Mouse (Mus musculus): Measurements from ENCODE around the gene Olfr922. TPM values are rescaled to one million over a fixed set of nuclear protein-coding genes. Genes with fewer than 3 reads are reported as not detected.

Olfr922 gene
- polyA plus RNA-seq (2012; ENCODE audit: low replicate concordance), result 0.05 TPM in 1 of 2 replicates, not detected in the other

DNA sequence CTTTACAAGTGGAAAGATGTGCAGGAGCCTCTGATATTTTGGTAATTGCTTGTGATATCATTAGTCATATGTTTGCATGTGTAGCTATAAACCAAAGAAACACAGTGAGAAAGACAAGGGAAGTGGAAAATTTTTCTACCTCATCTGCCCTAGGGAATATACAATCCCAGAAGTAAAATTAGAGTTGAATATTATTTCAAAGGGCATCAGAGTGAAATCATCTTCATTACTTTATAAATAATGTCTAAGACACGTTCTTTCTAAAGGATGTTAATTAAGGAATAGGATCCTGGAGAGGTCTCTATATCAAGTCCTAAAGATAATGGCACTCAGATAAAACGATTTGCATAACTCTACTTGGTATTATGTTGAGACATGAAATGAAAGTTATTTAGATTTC lies at the start of gene Olfr922:
Olfr922 (plus strand) TSS at position 301 of the 400 bp plus-strand sequence.

DNA sequence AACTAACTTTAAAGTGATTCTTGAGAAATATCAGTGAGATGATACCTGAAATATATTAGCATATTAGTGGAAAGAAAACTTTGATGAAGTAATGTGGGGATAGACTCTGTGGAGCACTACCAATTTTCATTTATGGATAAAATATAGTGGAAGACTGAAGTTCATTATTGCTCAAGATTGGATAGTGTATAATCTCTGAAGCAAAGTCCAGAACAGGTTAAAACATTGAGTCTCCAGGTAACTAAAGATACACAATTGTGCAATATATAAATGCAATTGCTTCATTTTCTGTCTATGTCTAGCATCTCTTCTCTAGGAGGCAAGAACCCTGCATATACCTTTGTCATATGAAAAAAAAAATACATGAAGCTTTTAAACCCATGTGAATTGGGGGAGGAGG lies 41.6 kb upstream of the Olfr922 start, which contains the start of gene Olfr921:
Olfr921 (plus strand) TSS at position 301 of the 400 bp plus-strand sequence.

DNA sequence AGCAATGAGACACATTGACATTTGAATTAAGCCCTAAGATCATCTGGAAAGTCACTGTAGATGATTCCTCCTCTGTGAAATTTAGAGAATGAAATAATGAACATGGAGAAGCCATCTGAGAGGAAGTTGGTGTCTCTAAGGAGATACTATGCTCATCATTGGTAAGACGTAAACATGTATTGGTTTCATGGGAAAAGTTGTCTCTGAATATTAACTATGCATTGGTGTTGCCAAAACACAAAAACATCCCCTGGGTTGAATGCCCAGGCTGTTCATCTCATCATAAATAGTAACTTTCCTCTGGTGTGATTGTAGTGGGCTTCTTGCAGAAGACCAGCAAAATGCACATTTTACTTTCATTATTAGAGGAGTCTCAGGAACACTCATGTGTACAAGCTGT lies 11.8 kb downstream of the Olfr922 start, which contains the start of gene Olfr923:
Olfr923 (plus strand) TSS at position 301 of the 400 bp plus-strand sequence.

DNA sequence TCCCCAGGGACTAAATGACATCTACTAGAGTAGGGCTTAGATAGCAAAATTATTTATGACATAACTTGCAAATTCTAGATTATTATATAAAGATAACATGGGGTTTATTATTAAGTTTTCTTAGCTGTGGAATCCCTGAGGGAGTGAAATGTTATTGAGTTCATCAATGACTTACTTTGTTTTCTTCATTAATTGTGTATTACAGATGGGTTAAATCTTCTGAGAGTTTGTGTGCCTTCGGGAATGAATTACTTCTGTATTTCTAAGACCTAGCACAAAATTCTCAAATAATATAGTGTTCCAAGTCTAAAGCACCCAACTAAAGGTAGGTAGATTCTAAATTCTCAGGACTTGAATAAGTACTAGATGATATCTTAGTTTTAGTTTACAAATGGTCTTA lies 29.7 kb downstream of the Olfr922 start, which contains the start of gene Olfr924:
Olfr924 (plus strand) TSS at position 301 of the 400 bp plus-strand sequence.

DNA sequence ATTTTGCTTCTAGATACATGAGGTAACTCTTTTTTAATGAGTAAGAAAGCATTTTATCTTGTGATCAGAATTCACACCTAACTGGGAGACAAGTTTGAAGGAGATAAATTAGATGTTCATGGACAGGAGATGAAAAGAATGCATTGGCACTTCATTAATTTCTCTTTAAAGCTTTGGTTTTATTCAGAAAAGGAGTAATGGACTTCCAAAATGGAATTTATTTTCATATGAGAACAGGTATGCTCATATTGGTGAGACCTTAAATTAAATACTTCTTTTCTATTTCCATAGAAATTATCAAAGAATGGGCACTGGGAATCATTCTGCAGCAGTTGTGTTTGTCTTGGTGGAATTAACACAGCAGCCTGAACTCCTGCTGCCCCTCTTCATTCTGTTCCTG lies 40.3 kb downstream of the Olfr922 start, which contains the start of gene Olfr26:
Olfr26 (plus strand) TSS at position 301 of the 400 bp plus-strand sequence.

Other genes starting within 250 kb of the Olfr922 start
- not detected in 2 replicates for gene Olfr912, start 234.4 kb upstream of the Olfr922 start, polyA plus RNA-seq (2012; ENCODE audit: low replicate concordance)
- gene Olfr913, start 221.9 kb upstream of the Olfr922 start, polyA plus RNA-seq (2012; ENCODE audit: low replicate concordance), result not detected in 2 replicates
- gene Olfr914, start 209.5 kb upstream of the Olfr922 start, polyA plus RNA-seq (2012; ENCODE audit: low replicate concordance), result not detected in 2 replicates
- not detected in 2 replicates for gene Olfr916, start 154.7 kb upstream of the Olfr922 start, polyA plus RNA-seq (2012; ENCODE audit: low replicate concordance)
- not detected in 2 replicates for gene Olfr917, start 148.8 kb upstream of the Olfr922 start, polyA plus RNA-seq (2012; ENCODE audit: low replicate concordance)
- gene Olfr918, start 140.0 kb upstream of the Olfr922 start, polyA plus RNA-seq (2012; ENCODE audit: low replicate concordance), result not detected in 2 replicates
- not detected in 2 replicates for gene Olfr919, start 110.9 kb upstream of the Olfr922 start, polyA plus RNA-seq (2012; ENCODE audit: low replicate concordance)
- gene Vwa5a, start 96.3 kb upstream of the Olfr922 start, polyA plus RNA-seq (2012; ENCODE audit: low replicate concordance), result 0.60 and 2.9 TPM in 2 replicates
- gene Olfr920, start 62.3 kb upstream of the Olfr922 start, polyA plus RNA-seq (2012; ENCODE audit: low replicate concordance), result not detected in 2 replicates
- not detected in 2 replicates for gene Olfr921, start 41.5 kb upstream of the Olfr922 start, polyA plus RNA-seq (2012; ENCODE audit: low replicate concordance)
- gene Olfr923, start 11.9 kb downstream of the Olfr922 start, polyA plus RNA-seq (2012; ENCODE audit: low replicate concordance), result not detected in 2 replicates
- gene Olfr924, start 29.8 kb downstream of the Olfr922 start, polyA plus RNA-seq (2012; ENCODE audit: low replicate concordance), result not detected in 2 replicates
- gene Olfr26, start 40.4 kb downstream of the Olfr922 start, polyA plus RNA-seq (2012; ENCODE audit: low replicate concordance), result not detected in 2 replicates
- gene Olfr926, start 62.5 kb downstream of the Olfr922 start, polyA plus RNA-seq (2012; ENCODE audit: low replicate concordance), result not detected in 2 replicates
- gene Olfr930, start 115.2 kb downstream of the Olfr922 start, polyA plus RNA-seq (2012; ENCODE audit: low replicate concordance), result not detected in 2 replicates
- not detected in 2 replicates for gene Olfr933, start 157.7 kb downstream of the Olfr922 start, polyA plus RNA-seq (2012; ENCODE audit: low replicate concordance)
- gene Olfr934, start 173.7 kb downstream of the Olfr922 start, polyA plus RNA-seq (2012; ENCODE audit: low replicate concordance), result not detected in 2 replicates
- gene Olfr935, start 185.1 kb downstream of the Olfr922 start, polyA plus RNA-seq (2012; ENCODE audit: low replicate concordance), result not detected in 2 replicates
- not detected in 2 replicates for gene Olfr146, start 208.8 kb downstream of the Olfr922 start, polyA plus RNA-seq (2012; ENCODE audit: low replicate concordance)

Data from leukemia stem cell, adult 10-12 weeks (primary cell).